Mouse (Mus musculus) left cerebral cortex, postnatal 25 days (tissue): Measurements from ENCODE around the gene Cdyl. TPM values are rescaled to one million over a fixed set of nuclear protein-coding genes. Genes with fewer than 3 reads are reported as not detected.

ENCODE experiments used
- DNase-seq, 2 experiments: peaks; one replicate each; pipeline ENCODE4 v3.0.0; 2022; ENCODE audit warnings: low spot score in 2 of 2, mixed read lengths in 1 of 2
- intact Hi-C: fragments of 180-260 bp; cut with DNase I; formaldehyde crosslinking; loops from one replicate; pipeline ENCODE4 v1.15.1; 2025
- total RNA-seq, 2 experiments: library from RNA; stranded (reverse); gene quantifications; 2 replicates each; pipeline ENCODE4 v1.2.3; 2021

Cdyl gene
- total RNA-seq, 2 experiments from 2014 or later = 30.1 to 32.9 TPM

GRCm38 (mm10) chr13:35678691-35679090, 19.1 kb downstream of the Cdyl start:
- intact Hi-C loops = loop anchor here (10.0 kb wide), 1 partner anchor 554 kb away; no protein-coding TSS in a partner anchor
- DNase-seq = no peak

- intact Hi-C loops = no loop called here
Measured at GRCm38 (mm10) chr13:35681361-35681760, 21.7 kb downstream of the Cdyl start.

GRCm38 (mm10) chr13:35686273-35686672, 26.6 kb downstream of the Cdyl start:
- intact Hi-C loops = no loop called here
- DNase-seq = peak in 1 of 2 experiments; percentile 16

More at GRCm38 (mm10) chr13:35681361-35681760, 21.7 kb downstream of the Cdyl start:
- DNase-seq = no peak

DNA sequence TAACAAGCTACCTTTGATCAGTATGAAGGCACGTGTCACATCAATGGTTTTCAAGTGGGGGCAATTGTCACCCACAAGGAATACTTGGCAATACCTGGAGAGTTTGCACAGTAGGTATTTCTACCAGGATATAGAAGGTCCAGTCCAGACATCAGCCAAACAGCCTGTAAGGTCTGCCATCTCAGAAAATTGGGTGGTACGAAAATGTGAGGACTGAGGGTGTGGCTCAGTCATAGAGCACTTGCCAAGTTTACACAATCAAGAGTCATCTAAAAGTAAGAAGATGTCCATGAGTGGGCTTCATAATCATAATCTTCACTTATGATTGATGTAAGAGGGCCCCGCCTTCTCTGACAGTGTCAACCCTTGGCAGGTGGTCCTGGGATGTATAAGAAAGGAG, 29.9 kb downstream of the Cdyl start:
- DNase-seq = no peak
- intact Hi-C loops = no loop called here

DNA sequence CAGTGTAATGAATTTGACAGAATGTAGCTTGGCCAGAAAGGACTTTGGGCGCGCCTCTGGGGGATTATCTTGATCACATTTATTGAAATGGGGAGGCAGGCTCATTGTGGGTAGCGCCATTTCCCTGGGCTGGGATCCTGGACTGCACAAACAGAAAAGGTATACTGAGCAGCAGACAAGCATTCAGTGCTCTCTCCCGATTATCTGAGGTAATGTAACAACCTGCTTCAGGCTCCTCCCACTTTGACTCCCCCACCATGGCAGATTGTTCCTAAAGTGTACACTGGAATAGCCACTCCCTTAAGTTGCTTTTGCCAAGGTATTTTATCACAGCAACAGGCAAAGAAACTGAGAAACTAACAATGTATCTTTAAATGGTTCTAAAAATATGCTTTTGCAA, 58.0 kb downstream of the Cdyl start:
- no peak for DNase-seq
- intact Hi-C loops = no loop called here

GRCm38 (mm10) chr13:35719581-35719980, 59.9 kb downstream of the Cdyl start:
- intact Hi-C loops = no loop called here
- peak in 1 of 2 experiments; percentile 3 for DNase-seq

DNA sequence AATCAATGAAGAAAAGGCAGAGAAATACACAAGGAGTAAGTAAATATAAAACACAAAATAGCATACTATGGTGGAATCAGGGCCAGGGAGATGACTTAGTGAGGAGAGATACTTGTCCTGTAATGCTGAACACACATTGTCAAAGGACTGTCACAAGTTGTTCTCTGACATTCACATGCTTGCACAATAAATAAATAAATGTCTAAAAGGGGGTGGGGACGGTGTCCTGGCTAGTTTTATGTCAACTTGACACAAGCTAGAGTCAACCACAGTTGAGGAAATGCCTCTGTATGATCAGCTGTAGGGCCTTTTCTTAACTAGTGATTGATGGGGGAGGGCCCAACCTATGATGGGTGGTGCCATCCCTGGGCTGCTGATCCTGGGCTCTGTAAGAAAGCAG, 63.4 kb downstream of the Cdyl start:
- intact Hi-C loops = no loop called here
- DNase-seq = no peak

DNA sequence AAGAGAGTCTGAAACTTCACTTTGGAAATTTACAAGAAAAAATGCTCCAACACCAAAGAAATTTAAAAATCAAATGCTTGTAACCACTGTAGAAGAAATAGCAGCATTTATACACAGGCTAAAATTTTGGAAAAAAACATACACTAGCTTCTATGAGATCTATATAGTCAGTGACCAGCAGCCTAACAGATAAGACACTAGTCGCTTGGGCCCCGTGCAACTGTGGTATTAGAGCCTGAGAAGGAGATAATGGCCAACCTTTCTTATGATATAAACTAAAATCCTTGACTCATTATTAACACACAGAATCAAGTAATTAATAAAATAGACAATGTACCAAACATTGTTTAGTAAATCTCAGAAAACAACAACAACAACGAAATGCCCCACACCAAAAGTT, 66.4 kb downstream of the Cdyl start:
- DNase-seq = no peak
- intact Hi-C loops = no loop called here

- DNase-seq = no peak
- intact Hi-C loops = no loop called here
Measured at GRCm38 (mm10) chr13:35732131-35732530, 72.5 kb downstream of the Cdyl start.

DNA sequence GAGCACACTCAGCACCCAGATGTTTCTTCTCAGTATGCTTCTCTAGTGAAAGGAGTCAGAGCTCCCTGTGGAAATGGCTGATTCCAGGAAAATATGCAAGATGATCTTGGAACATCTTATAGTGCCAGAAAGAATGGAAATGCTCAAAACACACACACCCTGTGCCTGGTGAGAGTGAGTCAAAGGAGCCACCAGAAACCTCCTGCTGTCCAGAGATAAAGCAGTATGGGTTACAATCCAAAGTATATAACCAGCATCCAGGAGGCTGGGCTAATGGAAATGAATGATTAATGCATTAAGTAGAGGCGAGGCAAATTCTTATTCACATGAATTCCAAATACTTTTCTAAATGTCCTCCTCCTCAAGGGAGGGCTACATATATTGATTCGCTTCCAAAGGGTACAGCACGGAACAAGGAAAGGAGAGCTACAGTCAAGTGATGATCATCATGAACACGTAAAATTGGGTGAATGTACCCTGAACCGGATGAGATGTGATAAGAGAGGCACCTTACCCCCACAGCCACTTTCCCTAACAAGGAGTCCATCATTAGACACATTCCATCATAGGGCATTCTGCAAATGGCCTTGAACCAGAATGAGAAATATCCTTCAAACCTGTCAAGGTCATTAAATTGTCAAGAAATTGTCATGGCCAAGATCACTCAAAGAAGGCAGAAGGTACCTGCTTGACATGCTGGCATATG, 73.4 kb downstream of the Cdyl start:
- DNase-seq = no peak
- intact Hi-C loops = no loop called here

GRCm38 (mm10) chr13:35737565-35737964, 77.9 kb downstream of the Cdyl start:
- intact Hi-C loops = no loop called here
- DNase-seq = no peak

GRCm38 (mm10) chr13:35738210-35738609, 78.6 kb downstream of the Cdyl start:
- DNase-seq = no peak
- intact Hi-C loops = no loop called here

GRCm38 (mm10) chr13:35739473-35739872, 79.8 kb downstream of the Cdyl start:
- no peak for DNase-seq
- intact Hi-C loops = no loop called here

DNA sequence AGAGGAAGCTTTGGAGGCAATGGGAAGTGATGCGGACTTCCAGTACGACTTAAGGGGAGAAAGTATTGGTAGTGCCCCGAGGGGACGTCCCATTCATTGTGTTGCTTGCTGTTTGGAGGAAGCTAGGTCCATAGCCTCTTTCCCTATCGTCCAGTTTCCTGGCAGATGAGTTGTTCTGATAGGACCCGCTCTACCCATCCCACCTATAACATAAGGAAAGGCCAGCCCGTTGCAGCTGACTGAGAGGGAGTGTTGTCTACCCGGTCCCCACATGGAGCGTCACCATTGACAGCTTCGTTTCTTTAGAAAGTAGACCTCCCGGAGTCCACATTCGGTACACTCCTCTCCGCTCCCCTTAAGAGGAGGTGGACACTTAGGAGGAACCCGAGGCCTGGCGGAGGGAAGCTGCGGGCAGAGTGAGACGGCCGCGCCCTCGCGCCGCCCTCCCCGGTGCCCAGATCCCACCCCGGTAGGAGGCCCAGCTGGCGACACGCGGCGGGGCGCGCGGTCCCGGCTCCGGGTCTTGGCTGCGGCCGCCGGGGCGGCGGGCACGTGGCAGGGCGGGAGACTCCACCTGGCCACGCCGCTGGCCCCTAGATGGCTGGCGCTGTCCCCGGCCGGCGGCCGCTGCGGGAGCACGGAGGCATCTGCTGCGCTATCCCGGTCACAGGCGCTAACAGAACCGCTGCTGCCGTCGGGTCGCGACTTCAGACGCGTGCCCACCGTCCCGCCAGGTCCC, 80.8 kb downstream of the Cdyl start:
- peak in 1 of 2 experiments; percentile 33 for DNase-seq
- intact Hi-C loops = loop anchor here (5.0 kb wide), 1 partner anchor 228 kb away; no protein-coding TSS in a partner anchor

DNA sequence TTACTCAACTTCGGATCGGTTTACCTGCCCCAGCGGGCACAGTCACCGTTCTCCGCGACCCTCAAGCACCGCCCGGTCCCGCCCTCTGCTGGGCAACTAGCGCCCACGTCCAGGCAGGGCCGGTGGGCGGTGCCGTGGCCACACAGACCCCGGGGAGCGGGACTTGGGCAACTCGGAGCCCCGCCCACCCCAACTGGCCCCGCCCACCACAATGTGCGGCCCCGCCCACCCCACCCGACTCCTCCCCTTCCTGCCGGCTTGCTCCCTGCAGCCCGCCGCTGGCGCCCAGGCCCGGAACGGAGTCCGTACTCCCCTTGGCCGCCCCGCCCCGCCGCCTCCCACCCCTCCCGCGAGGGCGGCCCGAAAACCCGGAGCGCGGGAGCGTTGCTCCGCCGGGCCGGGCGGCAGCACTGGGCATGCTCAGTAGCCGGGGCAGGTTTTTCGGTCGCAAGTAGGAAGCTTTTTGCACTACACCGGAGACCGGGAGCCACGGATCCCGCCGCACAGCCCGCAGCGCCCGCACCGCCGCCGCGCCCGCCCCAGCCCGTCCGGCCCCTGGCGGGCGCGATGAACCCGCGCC, 81.5 kb downstream of the Cdyl start:
- peak; percentile 82 to 87 for DNase-seq
- intact Hi-C loops = loop anchor here (5.0 kb wide), 1 partner anchor 229 kb away; no protein-coding TSS in a partner anchor

DNA sequence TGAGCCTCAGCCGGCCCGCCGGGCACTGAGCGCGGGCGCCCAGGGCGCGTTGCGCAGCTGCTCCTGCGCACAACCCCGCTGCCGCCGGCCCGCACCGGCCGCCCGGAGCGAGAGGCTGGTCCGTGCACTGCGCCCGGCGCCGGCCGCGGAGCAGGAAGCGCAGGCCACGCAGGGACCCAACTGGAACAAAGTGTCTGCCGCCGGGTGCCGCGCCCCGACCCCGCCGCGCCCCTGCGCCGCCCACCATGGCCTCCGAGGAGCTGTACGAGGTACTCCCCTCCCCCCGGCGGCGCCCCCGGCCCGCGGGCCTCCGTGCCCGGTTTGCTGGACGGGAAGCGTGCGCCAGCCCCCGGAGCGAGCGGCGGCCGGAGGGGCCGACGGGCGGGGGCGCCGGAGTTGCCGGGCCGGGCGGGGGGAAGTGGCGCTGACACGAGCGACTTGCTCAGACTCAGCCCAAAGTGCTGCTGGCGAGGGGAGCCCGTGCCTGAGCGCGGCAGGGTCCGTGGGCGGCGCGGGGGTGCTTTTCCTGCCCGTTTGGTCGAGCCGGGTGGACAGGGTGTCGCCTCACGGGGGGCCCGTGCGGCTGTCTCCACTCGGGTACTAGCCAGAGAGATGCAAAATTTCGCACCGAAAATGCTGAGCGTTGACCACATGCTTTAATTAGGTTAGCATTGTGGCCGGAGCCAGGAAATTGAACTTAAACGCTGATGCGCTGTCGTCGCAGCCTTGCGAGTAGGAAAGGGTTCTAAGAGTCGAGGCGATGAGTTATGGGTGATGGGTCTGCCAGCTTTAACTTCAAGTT, 82.2 kb downstream of the Cdyl start:
- intact Hi-C loops = loop anchor here (5.0 kb wide), 1 partner anchor 230 kb away; no protein-coding TSS in a partner anchor

GRCm38 (mm10) chr13:35742696-35743095, 83.1 kb downstream of the Cdyl start:
- intact Hi-C loops = loop anchor here (5.0 kb wide), 1 partner anchor 230 kb away; no protein-coding TSS in a partner anchor
- DNase-seq = no peak

More for the DNA sequence above, 82.2 kb downstream of the Cdyl start:
- DNase-seq = peak in 1 of 2 experiments; percentile 41

DNA sequence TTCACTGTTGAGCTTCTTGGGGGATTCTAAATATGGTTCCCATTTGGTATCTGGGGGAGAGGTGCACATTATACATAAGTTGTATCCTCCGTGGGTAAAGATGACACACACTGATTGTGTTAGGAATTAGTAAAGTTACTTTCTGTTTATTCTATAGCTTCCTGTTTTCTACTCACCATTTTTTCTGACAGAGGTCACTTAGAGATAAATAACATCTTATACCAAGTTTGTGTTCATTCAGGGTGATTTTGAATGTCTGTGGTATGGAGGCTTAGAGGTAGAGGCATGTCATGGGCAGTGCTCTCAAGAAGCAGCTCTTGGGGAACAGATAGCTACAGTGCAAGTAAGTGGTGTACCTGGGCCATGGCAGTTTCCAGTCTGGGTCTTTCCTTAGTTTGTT, 83.6 kb downstream of the Cdyl start:
- intact Hi-C loops = loop anchor here (5.0 kb wide), 1 partner anchor 231 kb away; no protein-coding TSS in a partner anchor
- DNase-seq = no peak

DNA sequence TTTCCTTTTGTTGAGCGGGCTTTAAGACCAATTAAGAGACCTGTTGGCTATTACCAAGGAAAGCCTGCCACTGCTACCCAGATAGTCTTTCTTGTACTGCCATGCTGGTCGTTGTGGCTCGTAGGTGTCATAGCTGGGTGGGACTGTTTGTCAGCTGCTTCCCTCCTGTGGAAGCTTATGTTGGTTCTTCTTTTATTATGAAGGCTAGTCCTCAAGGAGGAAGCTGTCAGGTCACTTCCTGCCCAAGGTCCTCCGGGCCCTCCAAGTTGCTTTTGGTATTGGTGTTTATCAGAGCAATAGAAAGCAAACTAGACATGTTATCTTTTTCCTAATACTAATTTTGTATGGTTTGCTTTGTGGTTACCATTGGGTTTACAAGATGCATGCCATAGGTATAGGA, 89.6 kb downstream of the Cdyl start:
- no peak for DNase-seq
- intact Hi-C loops = no loop called here

GRCm38 (mm10) chr13:35749680-35750079, 90.0 kb downstream of the Cdyl start:
- intact Hi-C loops = no loop called here
- DNase-seq = no peak
